Mouse (Mus musculus): ENCODE results near the gene Rbfox1. TPM values are rescaled to one million over a fixed set of nuclear protein-coding genes. Genes with fewer than 3 reads are reported as not detected.

The Rbfox1 gene
- polyA plus RNA-seq, 1 experiment from 2014 or later: 2.7 TPM

GRCm38 (mm10) chr16:5940016-5940415, 54.9 kb downstream of the Rbfox1 start:
- no peak for ATAC-seq (ENCODE audit: insufficient number of reproducible peaks, insufficient read depth, low FRiP score, low read depth)
- WGBS: 63% methylated on average over 4 of the region's 4 CpGs
- H3K4me1 ChIP-seq (ENCODE audit: control insufficient read depth, insufficient read depth, low read length): no peaks in the 10 kb centered on the region
- H3K9me3 ChIP-seq (ENCODE audit: control insufficient read depth, low read depth, low read length): no peaks in the 10 kb centered on the region
- no peak overlapping the region for H3K4me3 ChIP-seq (ENCODE audit: low read depth, low read length)
- no peak overlapping the region for H3K9ac ChIP-seq (replicated peaks; ENCODE audit: low read depth, low read length)
- no peaks in the 10 kb centered on the region for H3K36me3 ChIP-seq (ENCODE audit: control insufficient read depth, insufficient read depth, low read length)
- H3K4me2 ChIP-seq (replicated peaks; ENCODE audit: low read depth, low read length): no peak overlapping the region
- no peaks in the 10 kb centered on the region for H3K27me3 ChIP-seq (ENCODE audit: control insufficient read depth, insufficient read depth, low read length)
- H3K27ac ChIP-seq (ENCODE audit: low read length): no peak overlapping the region

GRCm38 (mm10) chr16:5945682-5946081, 60.5 kb downstream of the Rbfox1 start:
- Histone ChIP-seq H3K4me1 (ENCODE audit: control insufficient read depth, insufficient read depth, low read length) (no peaks in the 10 kb centered on the region), H3K27me3 (ENCODE audit: control insufficient read depth, insufficient read depth, low read length) (no peaks in the 10 kb centered on the region), H3K9ac (replicated peaks; ENCODE audit: low read depth, low read length) (no peak overlapping the region), H3K4me3 (ENCODE audit: low read depth, low read length) (no peak overlapping the region), H3K36me3 (ENCODE audit: control insufficient read depth, insufficient read depth, low read length) (no peaks in the 10 kb centered on the region), H3K27ac (ENCODE audit: low read length) (no peak overlapping the region), H3K9me3 (ENCODE audit: control insufficient read depth, low read depth, low read length) (no peaks in the 10 kb centered on the region), H3K4me2 (replicated peaks; ENCODE audit: low read depth, low read length) (no peak overlapping the region)
- ATAC-seq (ENCODE audit: insufficient number of reproducible peaks, insufficient read depth, low FRiP score, low read depth): no peak
- WGBS: 59% methylated on average over 1 of the region's 1 CpGs

DNA sequence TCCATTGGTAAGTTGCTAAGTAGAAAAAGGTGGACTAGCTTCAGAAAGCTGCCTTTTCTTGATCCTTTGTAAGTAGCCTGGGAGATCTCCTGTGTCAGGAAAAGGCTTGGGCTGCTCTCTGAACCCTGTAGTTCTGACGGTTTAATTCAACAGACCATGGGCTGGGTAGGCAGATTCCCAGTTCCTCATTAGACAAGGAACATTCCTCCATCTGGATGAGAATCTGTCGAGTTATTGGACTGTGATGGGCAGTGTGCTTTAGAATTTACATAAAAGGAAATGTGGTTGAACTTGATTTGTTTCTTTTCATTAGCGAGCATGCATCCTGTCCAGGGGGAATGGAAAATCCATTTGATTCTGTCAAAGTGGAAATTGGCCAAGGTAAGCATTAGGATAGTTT, 68.0 kb downstream of the Rbfox1 start:
- H3K9me3 ChIP-seq (ENCODE audit: control insufficient read depth, low read depth, low read length): no peaks in the 10 kb centered on the region
- H3K4me3 ChIP-seq (ENCODE audit: low read depth, low read length): no peak overlapping the region
- H3K4me1 ChIP-seq (ENCODE audit: control insufficient read depth, insufficient read depth, low read length): no peaks in the 10 kb centered on the region
- H3K27ac ChIP-seq (ENCODE audit: low read length): no peak overlapping the region
- ATAC-seq (ENCODE audit: insufficient number of reproducible peaks, insufficient read depth, low FRiP score, low read depth): no peak
- H3K4me2 ChIP-seq (replicated peaks; ENCODE audit: low read depth, low read length): no peak overlapping the region
- H3K36me3 ChIP-seq (ENCODE audit: control insufficient read depth, insufficient read depth, low read length): no peaks in the 10 kb centered on the region
- WGBS: 68% methylated on average over 3 of the region's 3 CpGs
- H3K9ac ChIP-seq (replicated peaks; ENCODE audit: low read depth, low read length): no peak overlapping the region
- H3K27me3 ChIP-seq (ENCODE audit: control insufficient read depth, insufficient read depth, low read length): no peaks in the 10 kb centered on the region

GRCm38 (mm10) chr16:5957418-5957817, 72.3 kb downstream of the Rbfox1 start:
- no peak for ATAC-seq (ENCODE audit: insufficient number of reproducible peaks, insufficient read depth, low FRiP score, low read depth)
- no peaks in the 10 kb centered on the region for H3K9me3 ChIP-seq (ENCODE audit: control insufficient read depth, low read depth, low read length)
- 77% methylated on average over 4 of the region's 4 CpGs for WGBS

GRCm38 (mm10) chr16:5961786-5962185, 76.6 kb downstream of the Rbfox1 start:
- Histone ChIP-seq H3K4me2 (replicated peaks; ENCODE audit: low read depth, low read length) (no peak overlapping the region), H3K36me3 (ENCODE audit: control insufficient read depth, insufficient read depth, low read length) (no peaks in the 10 kb centered on the region), H3K27me3 (ENCODE audit: control insufficient read depth, insufficient read depth, low read length) (no peaks in the 10 kb centered on the region), H3K4me3 (ENCODE audit: low read depth, low read length) (no peak overlapping the region), H3K9me3 (ENCODE audit: control insufficient read depth, low read depth, low read length) (no peaks in the 10 kb centered on the region), H3K27ac (ENCODE audit: low read length) (no peak overlapping the region), H3K9ac (replicated peaks; ENCODE audit: low read depth, low read length) (no peak overlapping the region), H3K4me1 (ENCODE audit: control insufficient read depth, insufficient read depth, low read length) (no peaks in the 10 kb centered on the region)
- WGBS: 67% methylated on average over 3 of the region's 3 CpGs
- no peak for ATAC-seq (ENCODE audit: insufficient number of reproducible peaks, insufficient read depth, low FRiP score, low read depth)

More at GRCm38 (mm10) chr16:5957418-5957817, 72.3 kb downstream of the Rbfox1 start:
- H3K27ac ChIP-seq (ENCODE audit: low read length): no peak overlapping the region
- H3K36me3 ChIP-seq (ENCODE audit: control insufficient read depth, insufficient read depth, low read length): no peaks in the 10 kb centered on the region
- no peak overlapping the region for H3K9ac ChIP-seq (replicated peaks; ENCODE audit: low read depth, low read length)
- H3K4me2 ChIP-seq (replicated peaks; ENCODE audit: low read depth, low read length): no peak overlapping the region
- H3K27me3 ChIP-seq (ENCODE audit: control insufficient read depth, insufficient read depth, low read length): no peaks in the 10 kb centered on the region
- H3K4me1 ChIP-seq (ENCODE audit: control insufficient read depth, insufficient read depth, low read length): no peaks in the 10 kb centered on the region
- H3K4me3 ChIP-seq (ENCODE audit: low read depth, low read length): no peak overlapping the region

- H3K9ac ChIP-seq (replicated peaks; ENCODE audit: low read depth, low read length): no peak overlapping the region
- H3K27me3 ChIP-seq (ENCODE audit: control insufficient read depth, insufficient read depth, low read length): no peaks in the 10 kb centered on the region
- no peak overlapping the region for H3K4me2 ChIP-seq (replicated peaks; ENCODE audit: low read depth, low read length)
- H3K4me3 ChIP-seq (ENCODE audit: low read depth, low read length): no peak overlapping the region
- H3K9me3 ChIP-seq (ENCODE audit: control insufficient read depth, low read depth, low read length): no peaks in the 10 kb centered on the region
- H3K27ac ChIP-seq (ENCODE audit: low read length): no peak overlapping the region
- WGBS: 78% methylated on average over 2 of the region's 2 CpGs
- no peaks in the 10 kb centered on the region for H3K4me1 ChIP-seq (ENCODE audit: control insufficient read depth, insufficient read depth, low read length)
- H3K36me3 ChIP-seq (ENCODE audit: control insufficient read depth, insufficient read depth, low read length): no peaks in the 10 kb centered on the region
- no peak for ATAC-seq (ENCODE audit: insufficient number of reproducible peaks, insufficient read depth, low FRiP score, low read depth)
These were observed 89.0 kb downstream of the Rbfox1 start for GRCm38 (mm10) chr16:5974172-5974571.

GRCm38 (mm10) chr16:5992045-5993011, 107.2 kb downstream of the Rbfox1 start:
- no peaks in the 10 kb centered on the region for H3K36me3 ChIP-seq (ENCODE audit: control insufficient read depth, insufficient read depth, low read length)
- no peaks in the 10 kb centered on the region for H3K4me1 ChIP-seq (ENCODE audit: control insufficient read depth, insufficient read depth, low read length)
- no peak overlapping the region for H3K9ac ChIP-seq (replicated peaks; ENCODE audit: low read depth, low read length)
- H3K27ac ChIP-seq (ENCODE audit: low read length): no peak overlapping the region
- 38% methylated on average over 10 of the region's 10 CpGs for WGBS
- H3K9me3 ChIP-seq (ENCODE audit: control insufficient read depth, low read depth, low read length): no peaks in the 10 kb centered on the region
- no peaks in the 10 kb centered on the region for H3K27me3 ChIP-seq (ENCODE audit: control insufficient read depth, insufficient read depth, low read length)
- H3K4me3 ChIP-seq (ENCODE audit: low read depth, low read length): no peak overlapping the region
- no peak for ATAC-seq (ENCODE audit: insufficient number of reproducible peaks, insufficient read depth, low FRiP score, low read depth)
- no peak overlapping the region for H3K4me2 ChIP-seq (replicated peaks; ENCODE audit: low read depth, low read length)

DNA sequence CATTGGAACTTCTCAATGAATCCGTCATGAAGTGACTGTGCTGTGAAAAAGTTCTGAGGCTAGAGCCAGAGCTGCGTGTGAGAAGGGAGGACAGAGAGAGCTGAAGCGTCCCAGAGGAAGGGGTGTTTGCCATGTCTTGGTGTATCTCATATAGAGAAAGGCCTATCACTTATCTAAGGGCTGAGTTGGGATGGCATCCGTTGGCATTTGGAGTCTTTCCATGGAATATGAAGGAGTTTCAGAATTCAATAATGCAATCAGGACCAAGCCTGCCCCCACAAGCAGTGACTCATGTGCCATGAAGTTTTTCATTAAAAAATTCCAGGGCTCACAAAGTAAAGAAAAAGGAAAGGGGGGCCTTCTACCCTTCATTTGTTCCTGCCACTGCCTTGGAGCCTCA, 112.0 kb downstream of the Rbfox1 start:
- no peaks in the 10 kb centered on the region for H3K36me3 ChIP-seq (ENCODE audit: control insufficient read depth, insufficient read depth, low read length)
- no peaks in the 10 kb centered on the region for H3K4me1 ChIP-seq (ENCODE audit: control insufficient read depth, insufficient read depth, low read length)
- H3K27ac ChIP-seq (ENCODE audit: low read length): no peak overlapping the region
- H3K4me3 ChIP-seq (ENCODE audit: low read depth, low read length): no peak overlapping the region
- WGBS: 73% methylated on average over 4 of the region's 4 CpGs
- no peaks in the 10 kb centered on the region for H3K27me3 ChIP-seq (ENCODE audit: control insufficient read depth, insufficient read depth, low read length)
- no peak overlapping the region for H3K4me2 ChIP-seq (replicated peaks; ENCODE audit: low read depth, low read length)
- no peaks in the 10 kb centered on the region for H3K9me3 ChIP-seq (ENCODE audit: control insufficient read depth, low read depth, low read length)
- H3K9ac ChIP-seq (replicated peaks; ENCODE audit: low read depth, low read length): no peak overlapping the region
- no peak for ATAC-seq (ENCODE audit: insufficient number of reproducible peaks, insufficient read depth, low FRiP score, low read depth)
